Mouse (Mus musculus) stomach, embryonic 15.5 days (tissue): ENCODE measurements at regions not wholly inside any gene's neighbourhood (a gene's known extent, or its start where the extent isn't known, plus 50 kb on each side); places are given as distances from the start of the nearest gene placed in this dataset.

ENCODE experiments used
- ATAC-seq: fragments of 200-750 bp; cut with Nextera tagmentation; 2 replicates; pipeline ENCODE4 v1.8.0; 2017; ENCODE audit warnings: low read depth, moderate number of reproducible peaks, moderate TSS enrichment; ENCODE audit not compliant: insufficient read depth, low FRiP score
- H3K27ac ChIP-seq: fragments of 300-500 bp; sonication (generic); 2 replicates; pipeline ENCODE4 v1.5.1; 2015; ENCODE audit warnings: mild to moderate bottlenecking, inconsistent platforms
- H3K27me3 ChIP-seq: fragments of 300-500 bp; sonication (generic); replicated peaks from 2 replicates; pipeline ENCODE4 v1.6.1; 2015; ENCODE audit warnings: inconsistent platforms
- H3K36me3 ChIP-seq: fragments of 300-500 bp; sonication (generic); 2 replicates; pipeline ENCODE4 v1.6.1; 2015; ENCODE audit warnings: inconsistent platforms
- H3K4me1 ChIP-seq: fragments of 300-500 bp; sonication (generic); 2 replicates; pipeline ENCODE4 v1.6.1; 2015; ENCODE audit warnings: inconsistent platforms
- H3K4me2 ChIP-seq: fragments of 300-500 bp; sonication (generic); 2 replicates; pipeline ENCODE4 v1.6.1; 2015; ENCODE audit warnings: mild to moderate bottlenecking, inconsistent platforms
- H3K4me3 ChIP-seq: fragments of 300-500 bp; sonication (generic); replicated peaks from 2 replicates; pipeline ENCODE4 v1.5.1; 2015; ENCODE audit warnings: inconsistent platforms
- H3K9ac ChIP-seq: fragments of 300-500 bp; sonication (generic); 2 replicates; pipeline ENCODE4 v1.6.1; 2015; ENCODE audit warnings: inconsistent platforms
- H3K9me3 ChIP-seq: fragments of 300-500 bp; sonication (generic); 2 replicates; pipeline ENCODE4 v1.6.1; 2016; ENCODE audit warnings: inconsistent platforms
- WGBS: fragments of 180-500 bp; shearing (Covaris S2); methylation state at CpG from one replicate; pipeline ENCODE4 v1.1.7; 2015; 5-methylcytosine and 5-hydroxymethylcytosine counted together

- Histone ChIP-seq H3K9ac (no peak overlapping the region), H3K4me3 (no peak overlapping the region), H3K9me3 (no peaks in the 10 kb centered on the region), H3K27ac (no peak overlapping the region), H3K4me2 (no peak overlapping the region), H3K4me1 (peaks cover 17% of the 10 kb centered on the region), H3K36me3 (no peaks in the 10 kb centered on the region), H3K27me3 (no peaks in the 10 kb centered on the region)
- 35% methylated on average over 4 of the region's 4 CpGs for WGBS
- no peak for ATAC-seq
Observed at GRCm38 (mm10) chr8:8325420-8325819, 335.6 kb downstream of the Efnb2 start.

DNA sequence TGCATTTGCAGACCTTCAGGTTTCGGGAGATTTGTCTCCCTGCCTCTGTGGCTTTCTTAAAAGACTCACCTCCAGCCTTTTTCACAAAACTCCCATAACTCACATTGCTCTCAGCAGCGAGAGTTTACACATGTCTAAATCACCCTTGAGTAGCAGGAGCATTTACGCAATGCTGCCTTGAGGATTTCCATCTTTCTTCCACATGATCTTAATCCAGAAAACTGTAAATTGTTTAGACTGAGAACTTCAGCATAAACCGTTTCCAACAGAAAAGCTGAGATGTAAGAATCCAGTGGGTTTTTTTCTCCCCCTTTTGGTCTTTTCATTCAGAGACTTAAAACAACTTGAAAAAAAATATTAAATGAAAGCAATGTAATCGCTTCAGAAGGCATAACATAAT lies 336.5 kb downstream of the Efnb2 start:
- peaks cover 17% of the 10 kb centered on the region for H3K4me1 ChIP-seq
- ATAC-seq, result no peak
- WGBS, result 44% methylated on average over 5 of the region's 5 CpGs
- H3K36me3 ChIP-seq, result no peaks in the 10 kb centered on the region
- no peaks in the 10 kb centered on the region for H3K27me3 ChIP-seq
- H3K4me3 ChIP-seq, result no peak overlapping the region
- H3K9ac ChIP-seq, result no peak overlapping the region
- H3K9me3 ChIP-seq, result no peaks in the 10 kb centered on the region
- H3K4me2 ChIP-seq, result no peak overlapping the region
- no peak overlapping the region; the same call in 1 of the 2 replicates for H3K27ac ChIP-seq

DNA sequence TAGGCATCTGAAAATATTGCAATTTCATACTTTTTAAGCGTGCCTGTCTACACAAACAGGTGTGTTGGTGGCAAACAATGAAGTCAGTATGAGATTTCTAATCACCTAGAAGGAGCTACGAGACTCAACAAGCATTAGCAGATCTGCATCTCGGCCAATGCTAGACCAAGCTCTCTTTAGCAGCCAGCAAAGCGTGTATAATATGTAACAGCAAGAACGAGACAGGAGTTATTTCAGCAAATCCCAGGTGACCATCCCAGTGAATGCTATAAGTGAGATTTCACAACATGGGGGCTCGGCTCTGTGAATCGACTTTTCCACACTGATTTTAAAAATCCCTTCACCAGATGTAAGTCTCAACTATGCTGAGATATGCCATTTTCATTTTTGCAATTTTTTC lies 352.8 kb downstream of the Efnb2 start:
- no peaks in the 10 kb centered on the region for H3K4me1 ChIP-seq
- no peaks in the 10 kb centered on the region for H3K36me3 ChIP-seq
- no peaks in the 10 kb centered on the region for H3K9me3 ChIP-seq
- ATAC-seq, result no peak
- no peak overlapping the region for H3K4me2 ChIP-seq
- 80% methylated on average over 7 of the region's 7 CpGs for WGBS
- no peak overlapping the region for H3K9ac ChIP-seq
- H3K27ac ChIP-seq, result no peak overlapping the region
- no peak overlapping the region for H3K4me3 ChIP-seq
- H3K27me3 ChIP-seq, result no peaks in the 10 kb centered on the region

- no peaks in the 10 kb centered on the region for H3K4me1 ChIP-seq
- no peaks in the 10 kb centered on the region for H3K36me3 ChIP-seq
- WGBS, result 68% methylated on average over 9 of the region's 9 CpGs
- no peak overlapping the region for H3K4me2 ChIP-seq
- ATAC-seq, result no peak
- H3K27ac ChIP-seq, result no peak overlapping the region
- H3K9me3 ChIP-seq, result no peaks in the 10 kb centered on the region
- no peaks in the 10 kb centered on the region for H3K27me3 ChIP-seq
- H3K4me3 ChIP-seq, result no peak overlapping the region
- no peak overlapping the region for H3K9ac ChIP-seq
Observed at GRCm38 (mm10) chr8:8307487-8307886, 353.6 kb downstream of the Efnb2 start.

DNA sequence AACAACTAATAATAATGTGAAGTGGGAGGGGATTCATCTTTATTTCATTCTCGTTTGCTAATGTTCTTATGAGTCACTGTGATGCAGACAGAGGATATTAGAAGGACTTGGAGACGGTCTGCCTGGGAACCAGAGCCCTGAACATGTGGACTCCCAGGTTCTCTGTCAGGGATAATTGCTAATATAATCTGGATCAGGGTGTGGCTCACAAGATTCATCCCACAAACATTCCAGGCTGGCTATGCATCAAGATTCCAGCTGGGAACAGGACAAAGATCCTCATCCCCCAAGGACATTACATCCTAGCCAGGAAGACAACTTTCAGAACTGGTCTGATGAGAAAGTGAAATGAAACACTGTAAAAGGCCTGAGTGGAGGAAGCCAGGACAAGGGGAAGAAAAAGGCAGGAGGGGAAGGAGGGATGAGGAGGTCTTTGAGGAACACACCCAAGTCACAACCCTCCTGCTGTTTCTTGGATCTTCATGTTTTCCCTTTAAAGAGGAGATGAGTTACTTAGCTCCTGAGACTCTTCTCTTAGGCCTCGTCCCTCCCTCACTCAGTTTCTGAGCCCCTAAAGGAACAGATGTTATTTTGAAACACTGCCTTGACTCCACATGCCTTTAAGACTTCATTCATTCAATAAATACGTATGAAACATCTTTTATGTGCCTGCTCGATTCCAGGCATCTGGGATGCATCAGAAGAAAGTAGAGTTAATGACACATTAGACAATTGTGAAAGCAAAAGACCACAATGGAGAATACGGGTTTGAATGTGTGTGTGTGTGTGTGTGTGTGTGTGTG lies 360.9 kb downstream of the Efnb2 start:
- Histone ChIP-seq H3K4me3 (no peak overlapping the region), H3K4me1 (no peaks in the 10 kb centered on the region), H3K4me2 (no peak overlapping the region), H3K9ac (no peak overlapping the region), H3K9me3 (no peaks in the 10 kb centered on the region), H3K27me3 (no peaks in the 10 kb centered on the region), H3K27ac (no peak overlapping the region), H3K36me3 (no peaks in the 10 kb centered on the region)
- WGBS, result 52% methylated on average over 6 of the region's 6 CpGs
- ATAC-seq, result no peak

GRCm38 (mm10) chr8:8292577-8293247 lies 368.3 kb downstream of the Efnb2 start:
- Histone ChIP-seq H3K4me3 (no peak overlapping the region), H3K27ac (no peak overlapping the region), H3K9ac (no peak overlapping the region), H3K9me3 (no peaks in the 10 kb centered on the region), H3K36me3 (no peaks in the 10 kb centered on the region), H3K4me2 (no peak overlapping the region), H3K4me1 (no peaks in the 10 kb centered on the region), H3K27me3 (no peaks in the 10 kb centered on the region)
- WGBS, result 39% methylated on average over 6 of the region's 6 CpGs
- ATAC-seq, result no peak

DNA sequence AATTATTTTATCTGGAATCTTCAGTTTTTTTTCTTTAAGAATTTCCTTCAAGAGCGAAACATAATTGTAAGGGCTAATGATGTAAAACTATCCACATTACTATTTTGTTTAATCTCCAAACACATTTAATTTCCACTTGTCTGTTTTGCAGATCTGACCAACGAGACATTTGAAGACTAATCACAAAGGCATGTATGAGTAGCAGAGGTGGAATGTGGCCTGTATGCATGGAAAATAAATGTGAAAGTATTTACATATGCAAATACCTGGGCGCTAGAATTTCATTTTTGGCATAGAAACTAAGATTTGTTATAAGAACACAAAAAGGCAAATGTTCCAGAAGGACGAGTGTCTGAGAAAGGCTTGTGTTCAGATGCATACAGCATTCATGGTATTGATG lies 375.2 kb downstream of the Efnb2 start:
- WGBS, result 67% methylated on average over 4 of the region's 4 CpGs
- no peak for ATAC-seq
- Histone ChIP-seq H3K9me3 (no peaks in the 10 kb centered on the region), H3K27me3 (no peaks in the 10 kb centered on the region), H3K4me2 (no peak overlapping the region), H3K27ac (no peak overlapping the region), H3K4me1 (no peaks in the 10 kb centered on the region), H3K4me3 (no peak overlapping the region), H3K36me3 (no peaks in the 10 kb centered on the region), H3K9ac (no peak overlapping the region)

- no peak for ATAC-seq
- Histone ChIP-seq H3K9ac (no peak overlapping the region), H3K4me1 (no peaks in the 10 kb centered on the region), H3K4me2 (no peak overlapping the region), H3K4me3 (no peak overlapping the region), H3K27ac (no peak overlapping the region), H3K36me3 (no peaks in the 10 kb centered on the region), H3K27me3 (no peaks in the 10 kb centered on the region), H3K9me3 (no peaks in the 10 kb centered on the region)
- 49% methylated on average over 1 of the region's 1 CpGs for WGBS
Observed at GRCm38 (mm10) chr8:8274987-8275386, 386.1 kb downstream of the Efnb2 start.

- Histone ChIP-seq H3K4me1 (no peaks in the 10 kb centered on the region), H3K4me2 (no peak overlapping the region), H3K4me3 (no peak overlapping the region), H3K36me3 (no peaks in the 10 kb centered on the region), H3K9me3 (no peaks in the 10 kb centered on the region), H3K27me3 (no peaks in the 10 kb centered on the region), H3K9ac (no peak overlapping the region), H3K27ac (no peak overlapping the region)
- ATAC-seq, result no peak
- WGBS, result 68% methylated on average over 3 of the region's 3 CpGs
Observed at GRCm38 (mm10) chr8:8274211-8274641, 386.8 kb downstream of the Efnb2 start.

GRCm38 (mm10) chr8:8258855-8259254 lies 402.2 kb downstream of the Efnb2 start:
- Histone ChIP-seq H3K4me1 (no peaks in the 10 kb centered on the region), H3K4me3 (no peak overlapping the region), H3K27me3 (no peaks in the 10 kb centered on the region), H3K27ac (no peak overlapping the region), H3K9me3 (no peaks in the 10 kb centered on the region; the same call in 1 of the 2 replicates), H3K36me3 (no peaks in the 10 kb centered on the region), H3K9ac (no peak overlapping the region), H3K4me2 (no peak overlapping the region)
- ATAC-seq, result no peak
- WGBS, result 90% methylated on average over 7 of the region's 7 CpGs

DNA sequence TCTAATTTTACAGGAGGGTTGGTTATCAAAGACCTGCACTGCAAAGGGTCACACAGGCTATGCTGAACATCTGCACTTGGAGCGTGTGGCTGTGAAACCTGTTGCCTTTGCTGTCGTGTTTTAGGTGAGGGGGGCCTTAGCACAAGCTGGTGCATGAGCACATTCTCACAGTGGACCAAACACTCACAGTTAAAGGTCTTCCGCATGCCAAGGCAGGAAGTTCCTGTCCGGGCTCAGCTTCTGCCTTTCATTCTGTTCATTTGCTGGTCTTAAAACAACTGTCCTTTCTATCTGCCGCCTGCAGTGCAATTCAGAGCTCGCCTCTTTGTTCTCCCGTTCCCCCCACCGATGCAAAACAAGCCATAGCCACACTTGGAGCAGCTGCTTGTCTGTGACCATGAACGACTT lies 402.8 kb downstream of the Efnb2 start:
- no peak overlapping the region for H3K4me2 ChIP-seq
- no peak overlapping the region for H3K4me3 ChIP-seq
- H3K27me3 ChIP-seq, result no peaks in the 10 kb centered on the region
- no peaks in the 10 kb centered on the region for H3K36me3 ChIP-seq
- no peaks in the 10 kb centered on the region; the same call in 1 of the 2 replicates for H3K9me3 ChIP-seq
- no peak for ATAC-seq
- H3K9ac ChIP-seq, result no peak overlapping the region
- H3K4me1 ChIP-seq, result no peaks in the 10 kb centered on the region
- 41% methylated on average over 9 of the region's 9 CpGs for WGBS
- H3K27ac ChIP-seq, result no peak overlapping the region

GRCm38 (mm10) chr8:8256327-8256726 lies 404.7 kb downstream of the Efnb2 start:
- no peaks in the 10 kb centered on the region; the same call in 1 of the 2 replicates for H3K9me3 ChIP-seq
- ATAC-seq, result no peak
- 43% methylated on average over 1 of the region's 1 CpGs for WGBS
- no peak overlapping the region for H3K4me2 ChIP-seq
- H3K27ac ChIP-seq, result peak overlapping the region; percentile 7; the same call in 1 of the 2 replicates
- no peak overlapping the region for H3K4me3 ChIP-seq
- no peaks in the 10 kb centered on the region for H3K27me3 ChIP-seq
- no peak overlapping the region for H3K9ac ChIP-seq
- H3K4me1 ChIP-seq, result no peaks in the 10 kb centered on the region
- H3K36me3 ChIP-seq, result no peaks in the 10 kb centered on the region
